Mouse (Mus musculus): ENCODE results near the gene Clcnka.

- TF ChIP-seq POLR2A (IDR thresholded peaks at IDR 0.05; ENCODE audit: low read depth, low read length) (no peak), CTCF (IDR thresholded peaks at IDR 0.05; ENCODE audit: extremely low read depth, insufficient read length, insufficient replicate concordance, low read depth, low read length) (no peak)
Measured at GRCm38 (mm10) chr4:141429381-141429780, 30.9 kb upstream of the Clcnka start.
